Mouse (Mus musculus) gastrocnemius, adult 2 months (tissue): ENCODE results near the gene Btbd8. TPM values are rescaled to one million over a fixed set of nuclear protein-coding genes. Genes with fewer than 3 reads are reported as not detected.
A peak's percentile ranks its signal among the peaks of the same experiment; 100 is the strongest.

Experiments
- DNase-seq: peaks from one replicate; pipeline ENCODE4 v3.0.0; 2022
- H3K27ac ChIP-seq: fragments of 200-600 bp; 2 replicates; pipeline ENCODE4 v1.8.1; 2022; ENCODE audit warnings: mild to moderate bottlenecking
- H3K4me3 ChIP-seq: fragments of 200-600 bp; 2 replicates; pipeline ENCODE4 v1.8.1; 2022; ENCODE audit warnings: mild to moderate bottlenecking, moderate library complexity
- CTCF ChIP-seq: fragments of 200-600 bp; IDR thresholded peaks from 2 replicates; pipeline ENCODE4 v1.8.1; 2022; ENCODE audit warnings: antibody characterized with exemption, mild to moderate bottlenecking, moderate library complexity
- intact Hi-C: fragments of 180-260 bp; cut with DNase I; formaldehyde crosslinking; loops from one replicate; pipeline ENCODE4 v1.15.1; 2025
- total RNA-seq, 2 experiments: library from RNA; stranded (reverse); gene quantifications; 2 replicates each; pipeline ENCODE4 v1.2.3; 2021

The Btbd8 gene
- total RNA-seq, 2 experiments from 2014 or later = 5.5 to 8.5 TPM

DNA sequence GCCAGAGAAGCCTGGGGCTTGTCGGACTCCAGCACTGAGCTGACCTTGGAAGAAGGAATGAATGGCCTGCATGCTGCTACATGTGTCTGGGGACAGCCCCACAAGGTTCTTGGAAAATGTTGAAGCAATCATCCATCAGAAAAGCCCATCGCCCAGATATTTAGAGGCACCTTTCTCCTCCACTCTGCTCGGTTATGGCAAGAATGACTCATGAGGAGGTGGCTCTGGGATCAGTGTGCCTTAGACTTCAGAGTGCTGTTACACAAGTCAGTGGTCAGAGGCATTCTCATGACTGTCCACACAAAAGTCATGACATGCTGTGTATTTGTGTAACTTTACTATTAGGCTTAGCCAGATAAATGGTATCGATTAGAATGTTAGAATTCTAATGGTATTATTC lies 29.3 kb downstream of the Btbd8 start:
- H3K27ac ChIP-seq = no peak overlapping the region
- DNase-seq = no peak
- no peak for TF ChIP-seq CTCF
- H3K4me3 ChIP-seq = no peak overlapping the region
- intact Hi-C loops = no loop called here

- DNase-seq = no peak
- Histone ChIP-seq H3K27ac (no peak overlapping the region), H3K4me3 (no peak overlapping the region)
- no peak for TF ChIP-seq CTCF
- intact Hi-C loops = no loop called here
These were observed 33.0 kb downstream of the Btbd8 start for GRCm38 (mm10) chr5:107470600-107471329.

GRCm38 (mm10) chr5:107480194-107480593 lies 42.4 kb downstream of the Btbd8 start:
- Histone ChIP-seq H3K27ac (no peak overlapping the region), H3K4me3 (no peak overlapping the region)
- intact Hi-C loops = no loop called here
- TF ChIP-seq CTCF = no peak
- DNase-seq = no peak

DNA sequence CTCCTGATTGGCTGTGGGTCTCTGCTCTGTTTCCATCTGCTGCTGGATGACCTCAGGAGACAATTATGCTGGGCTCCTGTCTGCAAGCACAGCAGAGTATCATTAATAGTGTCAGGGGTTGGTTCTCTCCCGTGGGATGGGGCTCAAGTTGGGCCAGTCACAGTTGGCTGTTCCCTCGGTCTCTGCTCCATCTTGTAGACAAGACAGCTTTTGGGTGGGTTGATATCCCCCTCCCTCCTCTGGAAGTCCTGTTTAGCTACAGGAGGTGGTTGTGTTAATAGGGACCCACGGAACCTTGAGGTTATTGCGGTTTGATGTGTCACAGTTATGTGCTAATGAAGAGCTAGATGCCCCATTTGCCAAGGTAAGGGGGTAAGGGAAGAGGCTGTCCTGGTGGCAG lies 51.2 kb downstream of the Btbd8 start:
- H3K4me3 ChIP-seq = peak overlapping the region; percentile 29
- no peak for DNase-seq
- H3K27ac ChIP-seq = peak overlapping the region; percentile 54; the same call in 1 of the 2 replicates
- intact Hi-C loops = no loop called here
- TF ChIP-seq CTCF = no peak

GRCm38 (mm10) chr5:107491036-107491435 lies 53.2 kb downstream of the Btbd8 start:
- no peak overlapping the region for H3K27ac ChIP-seq
- intact Hi-C loops = no loop called here
- DNase-seq = no peak

GRCm38 (mm10) chr5:107492471-107492870 lies 54.7 kb downstream of the Btbd8 start:
- DNase-seq = no peak
- no peak overlapping the region for H3K27ac ChIP-seq
- H3K4me3 ChIP-seq = no peak overlapping the region
- no peak for TF ChIP-seq CTCF
- intact Hi-C loops = no loop called here

More at GRCm38 (mm10) chr5:107491036-107491435, 53.2 kb downstream of the Btbd8 start:
- no peak for TF ChIP-seq CTCF
- no peak overlapping the region for H3K4me3 ChIP-seq

GRCm38 (mm10) chr5:107494759-107495158 lies 57.0 kb downstream of the Btbd8 start:
- Histone ChIP-seq H3K27ac (no peak overlapping the region), H3K4me3 (no peak overlapping the region)
- intact Hi-C loops = no loop called here
- DNase-seq = no peak
- TF ChIP-seq CTCF = peak; percentile 32; the same call in 1 of the 2 replicates

DNA sequence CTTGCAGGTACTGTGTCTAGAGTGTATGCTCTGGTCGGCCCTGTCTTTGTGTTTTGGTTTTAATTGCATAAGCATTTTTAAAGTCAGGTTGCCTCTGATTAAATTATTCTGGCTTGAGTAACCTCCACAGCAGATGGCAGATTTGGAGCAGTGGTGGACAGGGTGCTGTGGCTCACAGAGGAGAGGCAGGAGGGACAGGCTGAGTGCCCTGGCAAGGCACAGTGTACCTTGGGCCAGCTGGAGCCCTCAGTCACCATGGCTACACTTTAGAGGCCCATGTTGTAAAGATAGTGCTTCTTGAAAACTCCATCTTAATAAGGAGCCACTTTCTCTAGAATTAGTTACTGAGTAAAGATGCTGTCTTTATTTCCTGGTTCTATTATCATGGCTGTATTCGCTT lies 58.2 kb downstream of the Btbd8 start:
- DNase-seq = no peak
- no peak overlapping the region for H3K4me3 ChIP-seq
- intact Hi-C loops = no loop called here
- no peak overlapping the region for H3K27ac ChIP-seq
- no peak for TF ChIP-seq CTCF

GRCm38 (mm10) chr5:107497519-107498501 lies 60.0 kb downstream of the Btbd8 start:
- Histone ChIP-seq H3K27ac (peak overlapping the region; percentile 48), H3K4me3 (no peak overlapping the region; the same call in 1 of the 2 replicates)
- no peak for DNase-seq
- no peak for TF ChIP-seq CTCF
- intact Hi-C loops = no loop called here

GRCm38 (mm10) chr5:107498806-107499310 lies 61.1 kb downstream of the Btbd8 start:
- no peak for DNase-seq
- peak overlapping the region; percentile 48 for H3K27ac ChIP-seq
- intact Hi-C loops = no loop called here
- no peak for TF ChIP-seq CTCF
- no peak overlapping the region for H3K4me3 ChIP-seq

DNA sequence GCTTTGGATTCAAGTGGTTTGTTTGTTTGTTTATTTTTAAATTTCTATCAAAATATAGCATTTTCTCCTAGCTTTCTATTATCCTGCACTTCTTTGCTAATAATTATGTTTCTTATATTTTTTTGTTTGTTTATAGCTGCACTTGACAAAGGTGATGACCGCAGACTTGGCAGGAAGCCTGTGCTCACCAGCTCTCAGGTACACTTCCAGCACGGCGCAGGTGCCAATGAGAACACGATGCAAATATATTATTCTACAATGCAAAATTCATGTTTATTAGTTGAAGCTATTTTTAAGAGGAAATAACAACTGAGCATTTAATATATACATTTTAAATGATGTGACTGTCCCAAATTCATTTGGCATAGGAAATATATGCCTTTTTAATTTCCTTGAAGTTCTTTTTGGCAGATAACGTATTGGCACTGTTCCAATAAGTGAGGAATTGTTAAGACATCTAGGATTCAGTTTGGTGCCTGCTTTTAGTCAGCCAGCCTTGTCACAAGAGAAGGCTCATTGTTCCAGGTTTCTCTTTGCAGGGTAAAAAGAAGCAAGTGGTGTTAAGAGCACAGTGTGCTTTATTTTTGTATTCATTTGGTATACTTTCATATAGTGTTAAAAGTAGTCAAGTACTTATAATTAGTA lies 62.2 kb downstream of the Btbd8 start:
- no peak overlapping the region for H3K27ac ChIP-seq
- intact Hi-C loops = no loop called here

DNA sequence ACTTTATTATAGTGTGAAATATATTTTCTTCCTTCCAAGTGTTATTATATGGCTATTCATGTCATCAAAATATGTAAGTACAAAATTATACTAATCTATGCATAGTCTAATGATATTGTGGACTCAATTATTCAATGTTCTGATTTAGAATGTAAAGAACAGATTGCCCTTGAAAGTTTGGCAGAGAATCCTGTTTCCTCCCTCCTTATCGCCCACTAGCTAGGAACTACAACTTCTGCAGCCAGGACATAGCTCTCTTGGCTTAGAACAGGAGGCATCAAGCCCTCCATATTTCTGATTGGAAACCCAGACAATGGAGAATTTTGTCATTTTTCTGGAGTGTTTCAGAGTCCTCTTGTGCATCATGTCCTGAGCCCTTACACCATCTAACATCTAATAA lies 62.9 kb downstream of the Btbd8 start:
- no peak for DNase-seq
- Histone ChIP-seq H3K4me3 (no peak overlapping the region), H3K27ac (no peak overlapping the region)
- intact Hi-C loops = no loop called here
- TF ChIP-seq CTCF = no peak

More for the DNA sequence above, 62.2 kb downstream of the Btbd8 start:
- no peak for TF ChIP-seq CTCF
- no peak for DNase-seq
- no peak overlapping the region for H3K4me3 ChIP-seq
